Mouse (Mus musculus): Measurements from ENCODE around the gene Galnt18.

GRCm38 (mm10) chr7:111455541-111455940 lies 324.2 kb downstream of the Galnt18 start:
- TF ChIP-seq CTCF (IDR thresholded peaks at IDR 0.05), result no peak
- no peak for TF ChIP-seq EP300 (IDR thresholded peaks at IDR 0.05)
